Mouse (Mus musculus) heart, adult 18-20 months (tissue): ENCODE results near the gene Klhl9. TPM values are rescaled to one million over a fixed set of nuclear protein-coding genes. Genes with fewer than 3 reads are reported as not detected.
"Not testable (repeated sequence)": the region's sequence is repeated elsewhere in the genome, so short reads cannot be mapped to it uniquely, and the experiment has no call there.

ENCODE experiments used
- DNase-seq, 2 experiments: peaks; one replicate each; pipeline ENCODE4 v3.0.0; 2021 to 2022; ENCODE audit warnings: mixed read lengths in 1 of 2
- long read RNA-seq, 2 experiments: library from polyadenylated mRNA; stranded (forward); transcript quantifications; one replicate each; pipeline ENCODE4 v2.0.0; 2021
- total RNA-seq, 2 experiments: library from RNA; stranded (reverse); gene quantifications; 2 replicates each; pipeline ENCODE4 v1.2.3; 2021

Klhl9 gene
- total RNA-seq: 10 to 100 TPM; 72.4 to 76.1 TPM
- long read RNA-seq, experiment 1, full-length matches to known transcripts: 26 of 26 reads
- long read RNA-seq, experiment 1, partial matches to known transcripts: 0 of 26 reads
- long read RNA-seq, experiment 1, other reads (novel, unspliced or antisense): 0 of 26 reads
- long read RNA-seq, experiment 2, full-length matches to known transcripts: 15 of 15 reads
- long read RNA-seq, experiment 2, partial matches to known transcripts: 0 of 15 reads
- long read RNA-seq, experiment 2, other reads (novel, unspliced or antisense): 0 of 15 reads

DNA sequence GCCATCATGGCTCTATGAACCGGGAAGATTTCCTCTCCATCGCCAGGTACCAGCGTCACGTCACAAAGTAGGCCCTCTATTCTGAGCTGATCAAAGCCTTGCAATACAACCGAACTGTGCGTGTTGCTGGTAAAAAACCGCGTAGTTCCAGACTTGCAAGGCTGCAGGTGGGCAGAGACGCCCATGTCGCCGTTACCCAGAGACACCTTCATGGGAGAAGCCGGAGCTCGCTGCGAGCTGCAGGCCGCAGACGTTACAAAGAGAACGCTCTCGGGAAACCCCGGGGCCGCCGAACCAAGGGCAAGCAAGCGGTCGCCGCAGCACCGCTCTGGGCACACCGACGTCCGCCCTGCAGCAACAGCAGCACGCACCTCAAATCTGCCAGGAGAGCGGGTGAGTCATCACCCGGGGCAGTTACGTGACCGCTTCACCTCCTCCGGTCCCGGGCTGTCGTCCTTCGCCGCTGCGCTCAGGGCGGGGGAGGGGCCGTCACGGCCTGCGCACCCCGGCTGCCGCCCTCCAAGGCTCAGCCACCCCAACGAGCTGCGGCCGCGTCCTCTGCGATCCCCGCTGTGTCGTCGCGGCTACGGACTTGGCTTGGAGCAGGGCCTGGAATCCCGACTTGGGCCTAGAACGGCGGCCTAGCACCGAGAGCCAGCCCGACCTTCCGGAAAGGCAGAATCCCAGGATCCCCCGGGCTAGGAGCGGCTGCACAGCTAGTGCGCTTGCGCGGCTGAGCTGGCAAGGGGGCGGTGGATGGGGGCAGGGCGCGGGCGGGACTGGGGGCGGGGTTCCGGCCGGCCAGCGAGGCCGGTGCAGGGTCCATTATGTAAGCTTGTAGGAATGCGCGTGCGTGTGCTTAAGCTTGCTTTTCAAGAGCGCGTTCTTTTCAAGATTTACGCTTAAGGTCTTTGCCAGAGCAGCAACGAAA is at the start of gene Klhl9, which contains the start of gene Gm26566:
TSS of gene Klhl9 (minus strand) at position 675 of the 931 bp plus-strand sequence.
TSS of gene Gm26566 (plus strand) at position 15 of the 931 bp plus-strand sequence.
- DNase-seq: peak; percentile 95

DNA sequence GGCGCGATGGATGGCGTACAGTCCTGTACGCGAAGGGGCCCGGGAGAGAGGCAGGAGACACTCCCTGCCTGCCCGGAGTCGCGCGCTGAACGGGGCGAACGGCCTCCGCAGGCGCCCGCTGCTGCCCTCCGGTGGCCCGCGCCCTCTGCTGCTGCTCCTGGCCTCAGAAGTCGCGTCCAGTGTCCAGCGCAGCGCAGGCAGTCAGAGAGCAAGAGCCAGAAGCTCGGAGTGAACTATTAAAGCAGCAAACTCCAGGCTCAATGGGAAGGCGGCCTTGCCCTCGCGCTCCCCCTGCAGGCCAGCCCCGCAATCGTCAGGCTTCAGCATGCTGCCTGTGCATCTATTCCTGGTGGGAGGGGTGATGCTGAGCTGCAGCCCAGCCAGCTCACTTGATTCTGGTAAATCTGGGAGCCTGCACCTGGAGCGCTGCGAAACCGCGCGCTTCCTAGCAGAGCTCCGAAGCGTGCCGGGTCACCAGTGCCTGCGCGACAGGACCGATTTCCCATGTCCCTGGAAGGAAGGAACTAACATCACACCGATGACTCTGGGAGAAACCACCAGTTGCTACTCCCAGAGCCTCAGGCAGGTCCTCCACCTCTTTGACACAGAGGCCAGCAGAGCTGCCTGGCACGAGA is 41.2 kb upstream of the Klhl9 start:
- peak; percentile 69 to 84 for DNase-seq

DNA sequence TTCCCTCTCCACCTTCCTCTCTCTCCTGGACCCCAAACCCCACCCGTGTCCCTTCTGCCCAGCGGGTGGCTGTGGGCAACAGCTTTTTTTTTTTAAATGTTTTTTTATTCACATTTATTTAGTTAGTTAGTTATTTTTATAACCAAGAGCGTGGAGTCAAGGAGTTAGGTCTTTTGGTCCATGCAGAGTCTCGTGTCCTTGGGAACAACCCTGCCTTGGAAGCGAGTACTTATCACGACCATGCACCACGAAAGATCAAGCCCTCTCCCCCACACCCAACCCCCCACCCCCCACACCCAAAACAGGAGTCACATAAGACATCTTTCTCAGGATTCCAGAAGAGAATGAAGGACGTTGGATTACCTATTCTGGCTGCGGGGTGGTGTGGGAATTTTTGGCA is 40.1 kb upstream of the Klhl9 start:
- DNase-seq: peak; percentile 20 to 25

DNA sequence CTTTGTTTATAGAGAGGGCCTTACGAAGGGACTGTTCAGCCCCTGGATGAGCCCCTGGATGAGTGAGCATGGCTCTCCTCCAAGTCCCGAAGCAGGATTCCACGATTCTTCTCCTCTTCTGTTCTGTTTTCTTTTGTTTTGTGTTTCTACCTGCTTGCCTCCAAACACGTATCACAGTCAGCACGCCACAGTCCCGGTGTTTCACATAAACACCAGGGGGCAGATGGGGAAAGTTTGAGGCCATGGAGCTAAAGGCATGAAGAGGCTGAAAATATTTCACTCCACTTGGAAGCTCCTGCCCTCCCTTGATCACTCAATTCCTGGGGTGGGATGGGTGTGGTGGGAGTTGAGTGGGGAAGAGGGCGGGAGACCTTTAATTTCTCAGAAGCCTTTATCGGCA is 39.5 kb upstream of the Klhl9 start:
- peak; percentile 67 to 77 for DNase-seq

DNA sequence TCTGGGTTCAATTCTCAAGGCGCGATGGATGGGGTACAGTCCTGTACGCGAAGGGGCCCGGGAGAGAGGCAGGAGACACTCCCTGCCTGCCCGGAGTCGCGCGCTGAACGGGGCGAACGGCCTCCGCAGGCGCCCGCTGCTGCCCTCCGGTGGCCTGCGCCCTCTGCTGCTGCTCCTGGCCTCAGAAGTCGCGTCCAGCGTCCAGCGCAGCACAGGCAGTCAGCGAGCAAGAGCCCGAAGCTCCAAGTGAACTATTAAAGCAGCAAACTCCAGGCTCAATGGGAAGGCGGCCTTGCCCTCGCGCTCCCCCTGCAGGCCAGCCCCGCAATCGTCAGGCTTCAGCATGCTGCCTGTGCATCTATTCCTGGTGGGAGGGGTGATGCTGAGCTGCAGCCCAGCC is 38.2 kb upstream of the Klhl9 start:
- peak; percentile 79 to 91 for DNase-seq

DNA sequence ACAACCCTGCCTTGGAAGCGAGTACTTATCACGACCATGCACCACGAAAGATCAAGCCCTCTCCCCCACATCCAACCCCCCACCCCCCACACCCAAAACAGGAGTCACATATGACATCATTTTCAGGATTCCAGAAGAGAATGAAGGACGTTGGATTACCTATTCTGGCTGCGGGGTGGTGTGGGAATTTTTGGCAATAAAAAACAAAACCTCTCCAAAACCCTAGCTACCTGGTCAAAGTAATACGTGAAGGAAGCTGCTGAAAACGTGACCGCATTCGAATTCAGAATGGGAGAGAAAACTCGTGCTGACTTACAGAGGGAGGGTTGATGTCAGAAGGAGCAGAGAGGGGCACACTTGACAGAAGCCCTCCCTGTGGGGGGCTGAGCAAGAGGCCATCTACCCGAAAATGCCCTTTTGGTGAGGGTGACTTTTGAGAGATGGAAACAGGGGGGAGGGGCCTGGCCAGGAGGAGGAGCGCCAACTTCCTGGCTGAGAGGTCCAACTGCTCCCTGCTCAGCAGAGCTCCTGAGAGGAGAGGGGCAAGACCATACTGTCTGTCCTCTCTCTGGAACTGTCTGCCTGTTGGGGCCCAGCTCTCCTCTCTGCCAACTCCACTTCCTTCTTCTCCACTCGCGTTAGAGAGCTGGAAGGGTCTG is 37.5 kb upstream of the Klhl9 start, which contains the start of gene Gm13283:
TSS of gene Gm13283 (plus strand) at position 510 of the 659 bp plus-strand sequence.
- DNase-seq: peak; percentile 59 to 66

DNA sequence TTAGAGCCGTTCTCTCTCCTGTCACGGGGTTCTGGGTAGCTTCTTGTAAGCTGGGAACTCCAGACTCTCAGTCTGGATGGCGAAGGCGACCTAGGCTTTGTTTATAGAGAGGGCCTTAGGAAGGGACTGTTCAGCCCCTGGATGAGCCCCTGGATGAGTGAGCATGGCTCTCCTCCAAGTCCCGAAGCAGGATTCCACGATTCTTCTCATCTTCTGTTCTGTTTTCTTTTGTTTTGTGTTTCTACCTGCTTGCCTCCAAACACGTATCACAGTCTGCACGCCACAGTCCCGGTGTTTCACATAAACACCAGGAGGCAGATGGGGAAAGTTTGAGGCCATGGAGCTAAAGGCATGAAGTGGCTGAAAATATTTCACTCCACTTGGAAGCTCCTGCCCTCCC is 36.5 kb upstream of the Klhl9 start:
- not testable (repeated sequence) for DNase-seq

DNA sequence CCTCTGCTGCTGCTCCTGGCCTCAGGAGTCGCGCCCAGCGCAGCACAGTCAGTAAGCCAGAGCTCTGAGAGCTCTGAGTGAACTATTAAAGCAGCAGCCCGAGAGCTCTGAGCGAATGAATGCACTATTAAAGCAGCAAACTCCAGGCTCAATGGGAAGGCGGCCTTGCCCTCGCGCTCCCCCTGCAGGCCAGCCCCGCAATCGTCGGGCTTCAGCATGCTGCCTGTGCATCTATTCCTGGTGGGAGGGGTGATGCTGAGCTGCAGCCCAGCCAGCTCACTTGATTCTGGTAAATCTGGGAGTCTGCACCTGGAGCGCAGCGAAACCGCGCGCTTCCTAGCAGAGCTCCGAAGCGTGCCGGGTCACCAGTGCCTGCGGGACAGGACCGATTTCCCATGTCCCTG is 35.4 kb upstream of the Klhl9 start:
- peak; percentile 91 to 93 for DNase-seq

DNA sequence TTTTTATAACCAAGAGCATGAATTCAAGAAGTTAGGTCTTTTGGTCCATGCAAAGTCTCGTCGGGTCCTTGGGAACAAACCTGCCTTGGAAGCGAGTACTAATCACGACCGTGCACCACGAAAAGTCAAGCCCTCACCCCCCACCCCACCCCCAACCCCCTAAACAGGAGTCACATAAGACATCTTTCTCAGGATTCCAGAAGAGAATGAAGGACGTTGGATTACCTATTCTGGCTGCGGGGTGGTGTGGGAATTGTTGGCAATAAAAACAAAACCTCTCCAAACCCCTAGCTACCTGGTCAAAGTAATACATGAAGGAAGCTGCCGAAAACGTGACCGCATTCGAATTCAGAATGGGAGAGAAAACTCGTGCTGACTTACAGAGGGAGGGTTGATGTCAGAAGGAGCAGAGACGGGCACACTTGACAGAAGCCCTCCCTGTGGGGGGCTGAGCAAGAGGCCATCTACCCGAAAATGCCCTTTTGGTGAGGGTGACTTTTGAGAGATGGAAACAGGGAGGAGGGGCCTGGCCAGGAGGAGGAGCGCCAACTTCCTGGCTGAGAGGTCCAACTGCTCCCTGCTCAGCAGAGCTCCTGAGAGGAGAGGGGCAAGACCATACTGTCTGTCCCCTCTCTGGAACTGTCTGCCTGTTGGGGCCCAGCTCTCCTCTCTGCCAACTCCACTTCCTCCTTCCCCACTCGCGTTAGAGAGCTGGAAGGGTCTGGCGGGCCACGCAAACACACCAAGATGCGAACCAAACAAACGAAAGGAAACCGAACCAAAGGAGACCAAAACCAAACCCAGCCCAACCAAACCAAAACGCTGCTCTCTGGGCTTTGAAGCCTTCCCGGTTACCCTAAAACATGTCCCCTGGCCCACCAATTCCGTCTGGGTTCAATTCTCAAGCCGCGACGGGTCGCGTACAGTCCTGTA is 34.6 kb upstream of the Klhl9 start:
- peak; percentile 20 to 66 for DNase-seq

DNA sequence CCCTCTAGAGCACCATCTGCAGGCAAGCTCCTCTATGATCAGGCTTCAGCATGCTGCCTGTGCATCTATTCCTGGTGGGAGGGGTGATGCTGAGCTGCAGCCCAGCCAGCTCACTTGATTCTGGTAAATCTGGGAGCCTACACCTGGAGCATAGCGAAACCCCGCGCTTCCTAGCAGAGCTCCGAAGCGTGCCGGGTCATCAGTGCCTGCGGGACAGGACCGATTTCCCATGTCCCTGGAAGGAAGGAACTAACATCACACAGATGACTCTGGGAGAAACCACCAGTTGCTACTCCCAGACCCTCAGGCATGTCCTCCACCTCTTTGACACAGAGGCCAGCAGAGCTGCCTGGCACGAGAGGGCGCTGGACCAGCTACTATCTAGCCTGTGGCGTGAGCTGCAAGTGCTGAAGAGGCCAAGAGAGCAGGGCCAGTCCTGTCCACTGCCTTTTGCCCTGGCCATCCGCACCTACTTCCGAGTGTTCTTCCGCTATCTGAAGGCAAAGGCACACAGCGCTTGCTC is 32.6 kb upstream of the Klhl9 start, which contains the start of gene Gm13271:
TSS of gene Gm13271 (plus strand) at position 51 of the 523 bp plus-strand sequence.
- peak; percentile 62 to 84 for DNase-seq

DNA sequence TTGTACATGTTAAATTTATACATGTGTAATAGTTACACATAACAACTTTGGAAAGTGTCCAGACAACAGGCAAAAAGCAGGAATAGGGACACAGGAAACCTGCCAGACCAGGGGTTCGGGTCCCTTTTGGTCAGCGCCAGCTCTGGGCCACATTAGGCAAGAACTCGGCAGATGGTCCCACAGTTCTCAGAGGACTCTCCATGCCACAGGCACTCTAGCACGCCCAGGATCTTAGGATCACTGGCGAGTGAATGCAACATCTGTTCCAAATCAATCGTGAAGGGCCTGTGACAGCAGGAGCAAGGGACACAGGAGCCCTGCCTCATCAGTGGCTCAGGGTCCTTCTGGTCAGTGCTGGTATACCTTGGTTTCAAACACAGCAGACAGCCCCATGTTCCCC is 27.7 kb upstream of the Klhl9 start:
- no peak for DNase-seq

DNA sequence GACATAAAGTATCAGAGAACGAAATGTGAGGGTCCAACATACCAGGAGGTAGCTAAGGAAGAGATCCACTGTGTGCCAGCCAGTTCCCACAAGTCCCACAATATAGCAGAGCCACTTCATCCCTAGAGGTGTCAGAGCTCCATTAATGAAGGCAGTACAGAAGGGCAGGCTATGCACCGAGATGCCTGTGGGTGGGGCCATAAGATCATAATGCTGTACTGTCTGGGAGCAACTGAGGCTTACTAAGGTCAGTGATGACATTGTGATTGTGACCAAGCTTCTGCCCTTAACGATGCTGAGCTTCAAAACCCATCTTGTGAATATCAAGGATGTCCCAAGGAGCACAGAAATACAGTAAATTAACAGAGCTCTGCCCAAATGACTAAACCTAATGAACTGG is 21.9 kb upstream of the Klhl9 start:
- no peak for DNase-seq

DNA sequence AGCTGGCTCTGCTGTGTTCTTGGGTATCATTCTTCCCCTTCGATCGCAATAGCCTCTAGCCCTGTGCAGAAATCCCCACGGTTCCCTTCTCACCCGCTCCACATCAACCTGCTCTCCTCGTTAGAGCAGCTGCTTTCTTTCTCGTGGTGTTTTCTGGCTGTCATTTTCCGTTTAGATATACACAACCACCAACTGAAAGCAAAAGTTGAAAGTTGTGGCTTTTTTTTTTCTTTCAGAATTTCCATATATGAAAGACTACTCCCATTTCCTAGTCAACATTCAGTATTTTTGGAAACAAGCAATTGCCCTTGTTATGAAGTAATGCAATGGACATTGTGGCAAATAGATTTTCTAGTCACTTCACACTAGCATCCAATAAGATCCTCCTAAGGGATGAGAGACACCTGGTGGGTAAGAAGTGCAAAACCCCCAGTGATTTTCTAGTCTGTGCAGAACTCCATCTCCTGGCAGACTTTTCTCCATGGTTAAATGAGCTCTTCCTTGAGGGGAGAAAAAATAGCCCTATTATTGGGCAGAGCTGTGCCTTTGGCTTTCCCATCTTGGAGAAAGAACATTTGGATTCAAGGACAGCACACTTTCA is 20.6 kb upstream of the Klhl9 start:
- DNase-seq: no peak

DNA sequence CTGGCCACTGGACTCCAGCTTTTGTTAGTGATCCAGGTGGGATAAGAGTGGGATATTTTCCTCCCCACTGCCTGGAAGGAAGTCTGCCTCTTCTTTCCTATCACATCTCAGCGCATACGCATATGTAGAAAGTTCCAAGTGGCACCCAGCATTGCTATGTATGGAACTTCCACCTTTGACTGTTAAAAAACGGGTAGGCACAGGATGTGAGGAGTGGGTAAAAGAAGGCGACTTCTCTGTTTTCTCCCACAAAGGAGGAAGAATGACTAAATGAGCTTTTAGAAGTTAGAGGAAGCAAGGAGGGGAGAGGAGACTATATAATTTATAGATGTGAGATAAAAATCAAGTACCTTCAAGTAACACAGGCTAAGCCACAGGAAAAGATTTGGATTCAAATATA is 19.2 kb upstream of the Klhl9 start:
- no peak for DNase-seq

DNA sequence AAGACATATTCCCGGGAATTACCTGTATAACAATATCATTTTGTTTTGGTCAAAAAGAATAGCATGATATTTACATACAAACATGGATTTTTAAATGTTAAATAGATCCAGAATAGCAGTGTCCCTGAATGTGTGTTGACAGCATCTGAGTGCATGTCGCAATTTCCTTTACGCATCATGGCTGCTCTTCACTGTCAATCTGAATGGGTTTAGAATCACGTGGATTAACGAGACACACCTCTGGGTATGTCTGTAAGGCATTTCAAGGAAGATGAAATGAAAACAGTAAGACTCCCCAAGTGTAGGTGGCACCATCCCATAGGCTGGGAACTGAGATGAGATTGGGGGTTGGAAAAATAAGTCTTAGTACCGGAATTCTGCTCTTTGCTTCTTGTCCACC is 16.8 kb upstream of the Klhl9 start:
- no peak for DNase-seq

DNA sequence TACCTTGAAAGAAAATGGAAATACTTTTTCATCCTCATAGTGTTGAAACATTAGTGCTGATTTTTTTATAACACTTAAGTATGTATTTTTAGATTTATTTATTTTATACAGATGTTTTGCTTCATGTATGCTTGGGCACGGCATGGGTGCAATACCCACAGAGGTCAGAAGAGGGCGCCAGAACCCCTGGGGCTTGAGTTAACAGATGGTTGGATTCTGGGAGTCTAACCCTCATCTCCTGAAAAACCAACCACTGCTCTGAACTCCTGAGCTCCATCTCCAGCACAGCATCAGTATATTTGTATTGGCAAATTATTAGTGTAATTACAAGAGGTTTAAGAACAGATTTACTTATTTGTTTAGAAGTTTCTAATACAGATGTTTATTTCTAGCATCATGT is 16.2 kb upstream of the Klhl9 start:
- peak; percentile 57 to 88 for DNase-seq

DNA sequence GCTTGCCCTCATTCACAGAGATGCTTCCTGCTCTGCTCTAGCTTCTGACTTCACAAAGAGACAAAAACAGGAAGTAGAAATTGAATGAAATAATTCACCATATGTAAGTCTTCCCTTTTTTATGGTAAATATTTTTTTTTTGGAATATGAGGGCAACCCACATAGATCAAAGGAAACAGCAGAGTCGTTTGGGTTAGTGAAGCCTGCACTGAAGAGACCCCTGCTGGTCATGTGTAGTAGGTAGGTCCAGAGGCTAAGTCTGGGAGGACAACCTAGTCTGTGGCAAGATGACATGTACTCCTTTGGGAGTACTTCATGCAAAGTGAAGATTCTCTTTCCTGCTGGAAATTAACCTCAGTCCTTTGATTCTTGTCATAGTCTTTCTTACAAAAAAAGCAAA is 5.1 kb upstream of the Klhl9 start:
- DNase-seq: peak; percentile 49 to 54

DNA sequence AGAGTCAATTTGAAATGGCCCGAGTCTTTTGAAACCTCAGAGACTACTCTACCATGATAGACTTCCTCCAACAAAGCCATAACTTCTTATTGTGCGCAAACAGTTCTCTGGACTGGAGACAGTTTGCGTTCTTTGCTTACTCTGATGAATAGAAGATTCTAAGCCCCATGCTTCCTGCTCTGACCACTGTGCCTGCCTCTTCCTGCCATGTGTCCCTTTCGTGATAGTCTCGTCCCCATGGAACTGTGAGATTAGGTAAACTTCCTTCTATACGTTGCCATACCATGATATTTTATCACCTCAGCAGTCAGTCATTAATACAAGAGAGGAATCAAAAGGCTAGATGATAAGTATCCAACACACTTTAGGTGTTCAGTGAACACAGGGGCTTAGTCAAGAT is 4.5 kb upstream of the Klhl9 start:
- DNase-seq: no peak

DNA sequence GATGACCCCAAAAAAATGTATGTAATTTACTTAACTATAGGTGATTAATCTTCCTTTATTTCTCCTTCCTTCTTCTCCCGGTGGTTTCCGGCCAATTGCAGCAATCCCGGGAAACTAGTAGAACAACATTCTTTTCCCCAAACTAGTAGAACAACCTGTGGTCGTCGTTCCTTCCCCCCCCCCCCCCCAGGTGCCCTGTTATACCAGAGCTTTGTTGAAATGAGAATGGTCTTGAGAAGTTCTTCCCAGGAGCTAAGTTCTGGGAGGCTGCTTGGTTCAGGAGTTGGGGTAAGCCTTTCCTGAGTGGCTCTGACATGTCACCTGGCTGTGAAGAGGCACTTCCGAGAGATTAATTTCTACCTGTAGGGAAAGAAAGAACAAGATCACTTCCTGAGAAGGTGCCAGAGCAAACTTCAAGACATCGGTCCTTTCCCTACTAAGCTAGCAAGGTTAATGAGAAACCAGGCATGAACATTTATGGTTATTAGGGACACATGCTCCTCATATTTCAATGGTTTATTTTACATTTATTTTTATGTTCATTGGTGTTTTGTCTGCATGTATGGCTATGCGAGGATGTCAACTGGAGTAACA is 1.3 kb upstream of the Klhl9 start:
- no peak for DNase-seq

DNA sequence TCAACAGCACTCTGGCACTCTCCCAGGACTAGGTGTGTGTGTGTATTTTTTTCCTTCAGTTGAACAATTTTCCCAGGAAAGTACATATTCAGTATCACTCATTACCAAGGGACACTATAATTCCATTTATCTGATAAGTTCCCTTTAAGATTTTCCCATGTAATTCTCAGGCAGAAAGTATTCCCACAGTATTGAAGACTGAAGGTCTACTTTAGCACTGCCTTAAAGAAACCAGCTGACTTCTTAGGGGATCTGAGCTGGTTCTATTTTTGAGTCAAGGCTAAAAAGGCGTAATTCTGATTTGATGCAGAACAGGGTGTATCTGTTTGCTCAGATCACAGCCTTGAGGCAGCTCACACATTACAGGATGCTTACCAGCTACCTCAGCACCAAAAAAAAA is 3.5 kb downstream of the Klhl9 start:
- DNase-seq: no peak
